Mouse (Mus musculus) layer of hippocampus, postnatal 25 days (tissue): ENCODE measurements at regions not wholly inside any gene's neighbourhood (a gene's known extent, or its start where the extent isn't known, plus 50 kb on each side); places are given as distances from the start of the nearest gene placed in this dataset.

Source experiments
- DNase-seq, 2 experiments: peaks; one replicate each; pipeline ENCODE4 v3.0.0; 2022; ENCODE audit warnings: mixed read lengths in 2 of 2, low spot score in 1 of 2; ENCODE audit errors: extremely low spot score in 1 of 2

- no peak for DNase-seq
Measured at GRCm38 (mm10) chr1:45575131-45575530, 72.0 kb upstream of the Col5a2 start.

GRCm38 (mm10) chr1:45580466-45580865 lies 77.4 kb upstream of the Col5a2 start:
- no peak for DNase-seq

- DNase-seq, result no peak
Measured at GRCm38 (mm10) chr1:45587351-45588025, 84.4 kb upstream of the Col5a2 start.

GRCm38 (mm10) chr1:45597316-45597715 lies 94.2 kb upstream of the Col5a2 start:
- no peak for DNase-seq

GRCm38 (mm10) chr1:45599421-45599820 lies 96.3 kb upstream of the Col5a2 start:
- no peak for DNase-seq

GRCm38 (mm10) chr1:45600011-45600410 lies 96.9 kb upstream of the Col5a2 start:
- DNase-seq, result no peak

- DNase-seq, result no peak
Measured at GRCm38 (mm10) chr1:45605571-45605970, 102.5 kb upstream of the Col5a2 start.

DNA sequence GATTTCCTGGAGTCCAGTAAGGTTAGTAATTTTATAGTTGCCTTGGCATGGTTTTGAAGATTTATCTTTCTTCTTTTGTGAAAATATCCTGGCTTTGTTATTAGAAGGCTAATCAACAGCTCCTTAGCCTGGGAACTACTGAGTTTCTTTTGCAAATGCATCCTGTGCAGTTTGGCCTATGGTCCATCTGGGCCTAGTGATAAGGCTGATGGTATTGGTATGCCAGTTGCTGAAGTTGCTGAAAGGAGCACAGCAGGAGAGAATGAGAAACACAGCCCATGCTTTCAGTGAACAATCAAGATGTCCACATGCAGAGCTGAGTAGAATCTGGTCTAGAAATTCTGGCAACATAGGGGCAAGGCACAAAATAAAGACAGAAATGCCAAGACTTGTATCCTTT lies 105.2 kb upstream of the Col5a2 start:
- no peak for DNase-seq

DNA sequence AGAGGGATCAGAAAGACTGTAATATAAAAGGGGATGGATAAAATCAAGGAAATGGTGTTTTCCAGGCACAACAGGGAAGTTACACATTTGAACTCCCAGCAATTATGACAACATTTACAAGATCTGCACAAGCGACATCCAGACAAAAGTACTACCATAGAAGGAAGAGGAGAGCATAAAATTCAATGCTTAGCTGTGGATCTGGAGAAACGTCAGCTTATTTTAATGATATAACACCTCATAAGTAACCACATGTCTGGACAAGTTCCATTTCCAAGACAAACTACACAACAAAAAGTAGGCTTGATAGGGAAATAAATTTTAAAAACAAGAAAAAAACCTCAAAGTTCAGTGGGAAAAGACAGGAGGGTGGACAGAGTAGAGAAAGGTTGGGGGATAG lies 115.9 kb upstream of the Col5a2 start:
- DNase-seq, result no peak

GRCm38 (mm10) chr1:45625921-45626320 lies 122.8 kb upstream of the Col5a2 start:
- no peak for DNase-seq

- DNase-seq, result no peak
Measured at GRCm38 (mm10) chr1:45626733-45627132, 123.7 kb upstream of the Col5a2 start.

DNA sequence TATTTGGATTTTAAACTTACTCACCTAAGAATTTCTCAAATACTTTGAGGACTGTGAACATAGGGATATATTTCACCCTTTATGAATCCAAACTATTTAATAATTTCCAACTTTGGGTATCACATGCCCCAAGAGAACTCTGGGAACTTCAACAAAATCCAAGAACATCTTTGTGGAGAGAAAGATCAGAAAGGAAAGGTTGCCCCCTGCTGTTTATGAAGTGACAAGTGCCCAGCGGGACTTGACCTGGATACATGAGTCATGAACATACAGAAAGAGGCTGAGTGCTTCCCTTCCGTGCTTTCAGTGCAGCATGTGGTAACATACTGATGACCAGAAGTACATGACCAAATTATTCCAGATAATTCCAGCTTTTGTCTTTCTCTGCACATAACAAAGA lies 124.8 kb upstream of the Col5a2 start:
- peak in 1 of 2 experiments; percentile 7 for DNase-seq

GRCm38 (mm10) chr1:45647301-45647700 lies 144.2 kb upstream of the Col5a2 start:
- no peak for DNase-seq

DNA sequence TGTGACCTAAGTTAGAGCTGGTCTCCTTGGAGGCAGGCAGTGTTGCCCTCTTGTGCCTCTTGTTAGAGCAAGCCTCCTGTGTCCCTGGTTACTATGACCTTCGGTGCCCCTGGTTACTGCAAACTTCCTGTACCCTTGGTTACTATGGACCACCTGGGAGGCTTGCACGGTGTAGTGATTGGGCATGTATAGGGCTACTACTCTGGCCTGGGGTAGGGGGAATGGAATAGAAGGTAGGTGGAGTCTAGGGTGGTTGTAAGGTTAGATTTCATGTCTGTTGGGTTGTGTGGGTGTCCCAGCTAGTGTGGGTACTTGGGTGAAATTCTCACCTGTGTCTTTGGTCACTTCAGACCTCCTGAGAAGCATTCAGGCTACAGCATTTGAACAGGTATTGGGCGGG lies 141.7 kb upstream of the Wdr75 start:
- DNase-seq, result no peak

GRCm38 (mm10) chr1:45663882-45664520 lies 131.0 kb upstream of the Wdr75 start:
- no peak for DNase-seq

- peak; percentile 28 to 46 for DNase-seq
Measured at GRCm38 (mm10) chr1:45672443-45673156, 122.4 kb upstream of the Wdr75 start.

GRCm38 (mm10) chr1:45675771-45676439 lies 119.1 kb upstream of the Wdr75 start:
- DNase-seq, result no peak

DNA sequence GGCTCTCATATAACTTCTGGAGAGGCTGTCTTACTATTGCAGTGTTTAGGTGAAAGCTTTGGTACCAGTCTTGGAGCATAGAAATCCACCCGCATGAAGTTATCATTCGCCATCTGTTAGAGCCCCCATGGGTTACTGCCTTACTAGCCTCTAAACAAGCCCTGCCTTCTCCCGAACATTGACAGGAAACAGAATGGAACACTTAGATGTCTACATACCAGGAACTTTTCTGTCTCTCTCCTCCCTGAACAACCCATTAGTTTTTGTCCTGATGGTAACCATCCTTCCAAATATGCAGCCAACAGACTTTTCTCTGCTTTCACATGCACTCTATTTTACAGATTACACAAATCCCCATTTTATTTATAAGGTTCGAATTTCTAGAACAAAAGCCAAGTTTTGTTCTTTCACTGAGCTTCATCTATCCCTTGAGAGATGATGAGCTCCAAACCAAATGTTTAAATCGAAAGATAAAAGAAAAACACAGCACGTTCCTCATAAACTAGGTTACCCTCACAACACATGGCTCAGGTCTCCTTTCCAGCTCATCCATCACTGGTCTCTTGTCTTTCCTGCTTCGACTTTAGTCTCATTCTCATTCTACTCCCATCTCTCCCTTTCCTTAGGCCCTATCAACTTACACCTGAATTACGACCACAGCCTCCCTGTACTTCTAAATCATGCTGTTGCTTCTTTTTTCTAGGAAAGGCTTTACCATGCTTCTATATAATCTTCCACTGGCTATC lies 114.8 kb upstream of the Wdr75 start:
- no peak for DNase-seq

DNA sequence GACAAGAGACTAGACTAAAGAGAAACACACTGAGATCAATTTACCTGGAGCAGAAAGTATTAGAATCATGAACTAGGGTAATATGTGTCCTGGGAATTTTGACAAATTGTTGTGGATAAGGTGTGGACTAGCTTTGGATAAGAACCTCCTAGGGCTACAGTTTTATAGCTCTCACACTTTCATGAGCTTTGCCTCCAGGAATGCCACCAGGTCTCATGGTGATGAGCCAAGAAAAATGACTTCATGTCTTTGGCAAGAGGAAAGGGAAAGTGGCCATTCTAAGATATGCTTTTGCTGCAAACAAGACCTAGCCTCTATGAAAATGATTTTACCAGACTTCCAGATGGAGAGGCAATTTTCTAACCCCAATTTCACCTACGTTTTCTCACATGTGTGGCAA lies 94.1 kb upstream of the Wdr75 start:
- DNase-seq, result no peak

GRCm38 (mm10) chr1:45701516-45701915 lies 93.5 kb upstream of the Wdr75 start:
- DNase-seq, result no peak
